Mouse (Mus musculus): Measurements from ENCODE around the gene Nt5c3b.

- TF ChIP-seq CTCF (conservative IDR thresholded peaks at IDR 0.05; ENCODE audit: insufficient read depth, insufficient read length, low read depth, low read length) (no peak), POLR2A (IDR thresholded peaks at IDR 0.05; ENCODE audit: low read depth, low read length) (no peak)
These were observed 40.8 kb downstream of the Nt5c3b start for GRCm38 (mm10) chr11:100400842-100401241.

All from kidney, adult 2 months (tissue).